Mouse (Mus musculus): Measurements from ENCODE around the gene B230307C23Rik. TPM values are rescaled to one million over a fixed set of nuclear protein-coding genes. Genes with fewer than 3 reads are reported as not detected.
"Not testable (repeated sequence)": the region's sequence is repeated elsewhere in the genome, so short reads cannot be mapped to it uniquely, and the experiment has no call there.

B230307C23Rik gene
- polyA plus RNA-seq, 1 experiment, result 22.8 TPM

GRCm38 (mm10) chr16:97995849-97996615, 1.1 kb upstream of the B230307C23Rik start:
- Histone ChIP-seq H3K4me1 (ENCODE audit: control insufficient read depth, insufficient read depth, low read length) (no peaks in the 10 kb centered on the region; the same call in 1 of the 2 replicates), H3K4me3 (ENCODE audit: insufficient read depth, low read length) (peak overlapping the region; percentile 63; the same call in 1 of the 2 replicates), H3K27ac (ENCODE audit: insufficient read depth, low read length) (no peak overlapping the region)
- TF ChIP-seq CTCF (IDR thresholded peaks at IDR 0.05; ENCODE audit: extremely low read depth, insufficient read depth, low read length), result no peak
- TF ChIP-seq POLR2A (IDR thresholded peaks at IDR 0.05; ENCODE audit: extremely low read depth, insufficient read depth, low read length), result no peak

GRCm38 (mm10) chr16:97997383-97997731, 242 bp downstream of the B230307C23Rik start:
- peak overlapping the region; percentile 63 for H3K4me3 ChIP-seq (ENCODE audit: insufficient read depth, low read length)
- not testable (repeated sequence) for H3K27ac ChIP-seq (ENCODE audit: insufficient read depth, low read length); H3K4me1 ChIP-seq (ENCODE audit: control insufficient read depth, insufficient read depth, low read length)

- TF ChIP-seq CTCF (IDR thresholded peaks at IDR 0.05; ENCODE audit: extremely low read depth, insufficient read depth, low read length) (no peak), POLR2A (IDR thresholded peaks at IDR 0.05; ENCODE audit: extremely low read depth, insufficient read depth, low read length) (no peak)
- Histone ChIP-seq H3K4me3 (ENCODE audit: insufficient read depth, low read length) (no peak overlapping the region), H3K27ac (ENCODE audit: insufficient read depth, low read length) (no peak overlapping the region), H3K4me1 (ENCODE audit: control insufficient read depth, insufficient read depth, low read length) (no peaks in the 10 kb centered on the region)
Measured at GRCm38 (mm10) chr16:98022081-98022480, 25.0 kb downstream of the B230307C23Rik start.

- H3K4me1 ChIP-seq (ENCODE audit: control insufficient read depth, insufficient read depth, low read length), result no peaks in the 10 kb centered on the region
- no peak overlapping the region for H3K27ac ChIP-seq (ENCODE audit: insufficient read depth, low read length)
- no peak overlapping the region for H3K4me3 ChIP-seq (ENCODE audit: insufficient read depth, low read length)
- no peak for TF ChIP-seq POLR2A (IDR thresholded peaks at IDR 0.05; ENCODE audit: extremely low read depth, insufficient read depth, low read length)
- peak; percentile 38 for TF ChIP-seq CTCF (IDR thresholded peaks at IDR 0.05; ENCODE audit: extremely low read depth, insufficient read depth, low read length)
Measured at GRCm38 (mm10) chr16:98022657-98023345, 25.7 kb downstream of the B230307C23Rik start.

- not testable (repeated sequence) for H3K27ac ChIP-seq (ENCODE audit: insufficient read depth, low read length); H3K4me3 ChIP-seq (ENCODE audit: insufficient read depth, low read length); H3K4me1 ChIP-seq (ENCODE audit: control insufficient read depth, insufficient read depth, low read length)
Measured at GRCm38 (mm10) chr16:98026186-98026585, 29.1 kb downstream of the B230307C23Rik start.

GRCm38 (mm10) chr16:98034971-98035370, 37.9 kb downstream of the B230307C23Rik start:
- not testable (repeated sequence) for H3K4me3 ChIP-seq (ENCODE audit: insufficient read depth, low read length); H3K27ac ChIP-seq (ENCODE audit: insufficient read depth, low read length); H3K4me1 ChIP-seq (ENCODE audit: control insufficient read depth, insufficient read depth, low read length)

- TF ChIP-seq CTCF (IDR thresholded peaks at IDR 0.05; ENCODE audit: extremely low read depth, insufficient read depth, low read length) (peak; percentile 42; the same call in 1 of the 2 replicates), POLR2A (IDR thresholded peaks at IDR 0.05; ENCODE audit: extremely low read depth, insufficient read depth, low read length) (no peak)
- H3K4me3 ChIP-seq (ENCODE audit: insufficient read depth, low read length), result no peak overlapping the region
Measured at GRCm38 (mm10) chr16:98041676-98042075, 44.6 kb downstream of the B230307C23Rik start.

GRCm38 (mm10) chr16:98079382-98079781, 82.3 kb downstream of the B230307C23Rik start:
- not testable (repeated sequence) for H3K27ac ChIP-seq (ENCODE audit: insufficient read depth, low read length); H3K4me3 ChIP-seq (ENCODE audit: insufficient read depth, low read length); H3K4me1 ChIP-seq (ENCODE audit: control insufficient read depth, insufficient read depth, low read length)

More at GRCm38 (mm10) chr16:98041676-98042075, 44.6 kb downstream of the B230307C23Rik start:
- Histone ChIP-seq H3K4me1 (ENCODE audit: control insufficient read depth, insufficient read depth, low read length) (no peaks in the 10 kb centered on the region), H3K27ac (ENCODE audit: insufficient read depth, low read length) (no peak overlapping the region)

GRCm38 (mm10) chr16:98081140-98081539, 84.0 kb downstream of the B230307C23Rik start:
- not testable (repeated sequence) for H3K4me1 ChIP-seq (ENCODE audit: control insufficient read depth, insufficient read depth, low read length); H3K27ac ChIP-seq (ENCODE audit: insufficient read depth, low read length)
- H3K4me3 ChIP-seq (ENCODE audit: insufficient read depth, low read length), result peak overlapping the region; percentile 78; the same call in 1 of the 2 replicates

Other genes starting within 250 kb of the B230307C23Rik start
- 0.15 and 0.25 TPM in 2 replicates for gene Ripk4, start 233.5 kb upstream of the B230307C23Rik start, polyA plus RNA-seq (2012; rRNA removed)
- gene Prdm15, start 145.5 kb upstream of the B230307C23Rik start, polyA plus RNA-seq (2012; rRNA removed), result 17.4 and 19.5 TPM in 2 replicates
- 10.0 and 10.4 TPM in 2 replicates for gene C2cd2, start 34.7 kb upstream of the B230307C23Rik start, polyA plus RNA-seq (2012; rRNA removed)
- gene Zbtb21, start 34.7 kb upstream of the B230307C23Rik start, polyA plus RNA-seq (2012; rRNA removed), result 17.3 and 18.3 TPM in 2 replicates
- 3.2 and 4.6 TPM in 2 replicates for gene A630089N07Rik, start 85.1 kb downstream of the B230307C23Rik start, polyA plus RNA-seq (2012; rRNA removed)